Mouse (Mus musculus) thymus, postnatal 14 days (tissue): ENCODE data around the gene Serpina1b.
"Not testable (repeated sequence)": the region's sequence is repeated elsewhere in the genome, so short reads cannot be mapped to it uniquely, and the experiment has no call there.

Experiments
- DNase-seq: peaks from one replicate; pipeline ENCODE4 v3.0.0; 2021

The Serpina1b gene

GRCm38 (mm10) chr12:103695429-103695828, 134.7 kb downstream of the Serpina1b start, which contains the start of gene Serpina1f:
TSS of gene Serpina1f (minus strand) at chr12:103695529.
- no peak for DNase-seq

- DNase-seq = no peak
These were observed 141.9 kb downstream of the Serpina1b start for GRCm38 (mm10) chr12:103688221-103688814.

- no peak for DNase-seq
These were observed 143.2 kb downstream of the Serpina1b start for GRCm38 (mm10) chr12:103687021-103687420.

GRCm38 (mm10) chr12:103686050-103686449, 144.1 kb downstream of the Serpina1b start:
- no peak for DNase-seq

- no peak for DNase-seq
These were observed 144.8 kb downstream of the Serpina1b start for GRCm38 (mm10) chr12:103685386-103685785.

GRCm38 (mm10) chr12:103683775-103684174, 146.4 kb downstream of the Serpina1b start:
- DNase-seq = no peak

- no peak for DNase-seq
These were observed 148.4 kb downstream of the Serpina1b start for GRCm38 (mm10) chr12:103681739-103682138.

GRCm38 (mm10) chr12:103681169-103681568, 149.0 kb downstream of the Serpina1b start:
- DNase-seq = no peak

GRCm38 (mm10) chr12:103679853-103680252, 150.3 kb downstream of the Serpina1b start:
- DNase-seq = not testable (repeated sequence)
